Mouse (Mus musculus): ENCODE measurements around the gene Olfr1362. TPM values are rescaled to one million over a fixed set of nuclear protein-coding genes. Genes with fewer than 3 reads are reported as not detected.

Olfr1362 gene
- not detected in 2 replicates for total RNA-seq (2017)

GRCm38 (mm10) chr13:21613922-21614321 is at the start of gene Olfr1362:
TSS of gene Olfr1362 (minus strand) at chr13:21614022.
- ATAC-seq (ENCODE audit: extremely low read depth, insufficient number of reproducible peaks, low FRiP score, poor library complexity, severe bottlenecking): no peak

DNA sequence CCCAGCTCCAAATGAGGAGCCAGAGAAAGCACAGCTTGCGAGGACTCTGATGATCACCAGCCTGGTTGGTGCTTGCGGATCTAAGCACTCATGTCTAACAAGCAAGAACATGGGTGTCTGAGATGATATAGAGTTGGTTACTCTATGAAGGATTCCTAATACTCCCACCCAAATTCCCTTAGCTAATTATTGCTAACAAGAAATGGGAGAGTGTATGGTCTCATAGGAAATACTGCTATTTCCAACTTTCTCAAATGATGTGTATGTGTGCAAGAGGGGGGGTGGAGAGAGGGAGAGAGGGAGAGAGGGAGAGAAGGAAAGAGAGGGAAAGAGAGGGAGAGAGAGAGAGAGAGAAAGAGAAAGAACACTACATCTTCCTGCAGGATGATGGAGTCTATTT is 49.5 kb upstream of the Olfr1362 start, which contains the start of gene Olfr1361:
Olfr1361 (minus strand) TSS at position 101 of the 400 bp plus-strand sequence.
- no peak for ATAC-seq (ENCODE audit: extremely low read depth, insufficient number of reproducible peaks, low FRiP score, poor library complexity, severe bottlenecking)

DNA sequence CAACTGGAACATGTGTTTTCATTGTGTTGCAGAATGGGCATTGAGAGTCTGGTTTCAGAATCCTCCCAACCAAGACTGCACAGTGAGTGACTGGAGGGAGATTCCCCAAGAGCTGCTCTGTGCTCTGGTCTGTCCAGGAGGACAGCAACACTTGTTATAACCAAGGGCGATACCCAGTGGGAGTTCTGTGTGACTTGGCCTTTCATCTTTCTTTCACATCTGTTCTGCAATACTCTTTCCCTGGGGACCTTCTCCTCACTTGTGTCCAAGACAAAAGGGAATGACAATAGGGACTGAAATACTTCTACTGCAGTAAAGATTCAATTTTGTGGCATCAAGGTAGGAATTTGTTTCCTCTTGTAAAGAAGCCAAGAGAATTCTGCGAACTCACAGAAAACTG is 28.6 kb upstream of the Olfr1362 start, which contains the start of gene Olfr11:
Olfr11 (minus strand) TSS at position 101 of the 400 bp plus-strand sequence.
- no peak for ATAC-seq (ENCODE audit: extremely low read depth, insufficient number of reproducible peaks, low FRiP score, poor library complexity, severe bottlenecking)

DNA sequence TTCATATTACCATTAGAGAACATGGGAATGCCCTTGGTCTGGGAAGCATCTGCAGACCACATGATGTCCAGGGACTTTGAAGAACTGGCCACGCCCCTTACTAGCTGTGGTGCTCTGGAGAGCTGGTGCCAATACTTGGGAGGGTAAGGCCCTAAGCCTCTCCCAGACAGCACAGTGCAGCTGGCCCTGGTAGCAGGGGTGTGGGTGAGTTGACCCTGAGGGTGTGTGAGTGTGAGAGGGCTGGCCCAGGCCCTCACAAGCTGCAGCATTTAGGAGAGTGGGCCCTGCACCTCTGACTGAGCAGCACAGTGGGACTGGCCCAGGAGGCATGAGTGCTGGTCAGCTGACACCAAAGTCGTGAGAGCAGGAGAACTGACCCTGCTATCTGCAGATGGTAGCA is 22.2 kb downstream of the Olfr1362 start:
- ATAC-seq (ENCODE audit: extremely low read depth, insufficient number of reproducible peaks, low FRiP score, poor library complexity, severe bottlenecking): no peak

DNA sequence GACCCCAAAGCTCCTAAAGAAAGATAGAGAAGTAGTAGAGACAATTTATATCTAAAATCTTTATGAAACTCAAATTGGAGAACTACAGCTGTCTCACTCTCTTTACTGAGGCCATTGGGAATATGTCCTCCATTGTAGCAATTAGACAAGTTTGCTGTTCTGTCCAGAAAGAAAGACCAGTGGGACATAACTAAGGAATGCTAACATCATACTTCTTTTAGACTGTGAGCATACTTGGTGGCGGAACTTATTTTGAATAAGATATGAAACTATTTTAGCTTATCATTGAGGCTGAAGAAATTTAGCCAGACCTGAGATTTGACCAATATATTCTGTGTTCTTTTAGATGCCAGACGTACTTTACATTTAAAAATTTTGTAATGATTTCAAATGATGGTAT is 32.2 kb downstream of the Olfr1362 start, which contains the start of gene Olfr1364:
Olfr1364 (minus strand) TSS at position 101 of the 400 bp plus-strand sequence.
- no peak for ATAC-seq (ENCODE audit: extremely low read depth, insufficient number of reproducible peaks, low FRiP score, poor library complexity, severe bottlenecking)

Other genes with a start within 250 kb of the Olfr1362 start
- 44.9 and 53.7 TPM in 2 replicates for gene Zkscan3, start 211.3 kb downstream of the Olfr1362 start, total RNA-seq (2017)
- 0.23 and 0.37 TPM in 2 replicates for gene Pgbd1, start 173.0 kb downstream of the Olfr1362 start, total RNA-seq (2017)
- gene Zscan26, start 160.3 kb downstream of the Olfr1362 start, total RNA-seq (2017): 32.8 and 34.2 TPM in 2 replicates
- 0.49 TPM in 1 of 2 replicates, not detected in the other for gene Nkapl, start 145.5 kb downstream of the Olfr1362 start, total RNA-seq (2017)
- gene Zkscan4, start 135.1 kb downstream of the Olfr1362 start, total RNA-seq (2017): not detected in 2 replicates
- gene Gm10065, start 134.6 kb downstream of the Olfr1362 start, total RNA-seq (2017): not detected in 2 replicates
- 1.1 and 1.7 TPM in 2 replicates for gene AK157302, start 118.8 kb downstream of the Olfr1362 start, total RNA-seq (2017)
- not detected in 2 replicates for gene Gm11273, start 112.6 kb downstream of the Olfr1362 start, total RNA-seq (2017)
- 6.9 TPM in 2 replicates for gene Zkscan8, start 82.9 kb downstream of the Olfr1362 start, total RNA-seq (2017)
- not detected in 2 replicates for gene Olfr1366, start 71.2 kb downstream of the Olfr1362 start, total RNA-seq (2017)
- gene Olfr1535, start 54.1 kb downstream of the Olfr1362 start, total RNA-seq (2017): not detected in 2 replicates
- not detected in 2 replicates for gene Olfr1364, start 32.3 kb downstream of the Olfr1362 start, total RNA-seq (2017)
- gene Olfr11, start 28.5 kb upstream of the Olfr1362 start, total RNA-seq (2017): not detected in 2 replicates
- gene Olfr1361, start 49.4 kb upstream of the Olfr1362 start, total RNA-seq (2017): not detected in 2 replicates
- gene Olfr1360, start 63.4 kb upstream of the Olfr1362 start, total RNA-seq (2017): not detected in 2 replicates
- not detected in 2 replicates for gene Olfr1359, start 84.1 kb upstream of the Olfr1362 start, total RNA-seq (2017)
- gene Hist1h2bl, start 102.1 kb upstream of the Olfr1362 start, total RNA-seq (2017): 14.4 and 16.0 TPM in 2 replicates
- 351 and 359 TPM in 2 replicates for gene Hist1h2ai, start 102.4 kb upstream of the Olfr1362 start, total RNA-seq (2017)
- 15.6 and 19.4 TPM in 2 replicates for gene Hist1h3h, start 103.6 kb upstream of the Olfr1362 start, total RNA-seq (2017)
- 6.6 and 8.0 TPM in 2 replicates for gene Hist1h2bm, start 108.0 kb upstream of the Olfr1362 start, total RNA-seq (2017)
- gene Hist1h4j, start 121.0 kb upstream of the Olfr1362 start, total RNA-seq (2017): 12.6 and 17.7 TPM in 2 replicates
- gene Hist1h4k, start 136.5 kb upstream of the Olfr1362 start, total RNA-seq (2017): 63.4 and 72.4 TPM in 2 replicates
- 70.6 and 79.9 TPM in 2 replicates for gene Hist1h2ak, start 139.8 kb upstream of the Olfr1362 start, total RNA-seq (2017)
- 99.6 and 105 TPM in 2 replicates for gene Hist1h2bn, start 140.1 kb upstream of the Olfr1362 start, total RNA-seq (2017)
- gene Hist1h1b, start 166.6 kb upstream of the Olfr1362 start, total RNA-seq (2017): 73.0 and 92.6 TPM in 2 replicates
- gene Hist1h3i, start 169.3 kb upstream of the Olfr1362 start, total RNA-seq (2017): 3.8 and 32.2 TPM in 2 replicates
- gene Hist1h2an, start 173.2 kb upstream of the Olfr1362 start, total RNA-seq (2017): 46.4 and 80.8 TPM in 2 replicates
- 4.8 and 6.8 TPM in 2 replicates for gene Hist1h2bp, start 173.4 kb upstream of the Olfr1362 start, total RNA-seq (2017)
- 71.6 and 96.6 TPM in 2 replicates for gene Hist1h2bq, start 196.2 kb upstream of the Olfr1362 start, total RNA-seq (2017)
- 88.7 TPM in 1 of 2 replicates, not detected in the other for gene Hist1h2ao, start 196.4 kb upstream of the Olfr1362 start, total RNA-seq (2017)
- 341 and 383 TPM in 2 replicates for gene Hist1h4m, start 197.7 kb upstream of the Olfr1362 start, total RNA-seq (2017)
- gene Hist1h4n, start 218.2 kb upstream of the Olfr1362 start, total RNA-seq (2017): 171 and 217 TPM in 2 replicates
- 129 and 254 TPM in 2 replicates for gene Hist1h2ap, start 219.5 kb upstream of the Olfr1362 start, total RNA-seq (2017)
- gene Hist1h2br, start 219.7 kb upstream of the Olfr1362 start, total RNA-seq (2017): 63.3 and 83.2 TPM in 2 replicates